24 mouse cellular contexts compared by ENCODE assay signal in genomic region chr11:6697751-6698150, GRCm38 (mm10). TPM values are rescaled to one million over a fixed set of nuclear protein-coding genes. Genes with fewer than 3 reads are reported as not detected.
"Had no signal": no experiment of that assay in that cellular context is flagged by ENCODE, and none has a peak within 500 bp of the region (broad histone marks: within the 10 kb centered on the region; RNA-seq: fewer than 3 reads in every experiment).

No protein-coding gene starts in this region.

- H3K4me2 ChIP-seq: limb, embryonic 15.5 days; liver, embryonic 12.5 days; lung, embryonic 15.5 days; midbrain, embryonic 12.5 days had no signal

- H3K9ac ChIP-seq: limb, embryonic 15.5 days; liver, embryonic 12.5 days; lung, embryonic 15.5 days; midbrain, embryonic 12.5 days had no signal

- ATAC-seq: liver, embryonic 12.5 days; midbrain, embryonic 16.5 days had no signal

- H3K9me3 ChIP-seq: limb, embryonic 15.5 days; liver, embryonic 12.5 days; lung, embryonic 15.5 days; midbrain, embryonic 12.5 days had no signal

- H3K36me3 ChIP-seq: limb, embryonic 15.5 days; liver, embryonic 12.5 days; lung, embryonic 15.5 days; midbrain, embryonic 12.5 days had no signal

- DNase-seq: kidney, adult 11 months; kidney, postnatal 10 days; kidney, postnatal 4 days; left cerebral cortex, postnatal 4 days; lung, postnatal 14 days; right cerebral cortex, postnatal 14 days; thymus, adult 2 months; thymus, postnatal 25 days had no signal

- H3K4me3 ChIP-seq: limb, embryonic 15.5 days; liver, embryonic 12.5 days; lung, embryonic 15.5 days; midbrain, embryonic 12.5 days had no signal

- H3K4me1 ChIP-seq: limb, embryonic 15.5 days; liver, embryonic 12.5 days; lung, embryonic 15.5 days; midbrain, embryonic 12.5 days had no signal

- H3K27ac ChIP-seq: limb, embryonic 15.5 days; liver, embryonic 12.5 days; lung, embryonic 15.5 days; macrophage; midbrain, embryonic 12.5 days had no signal

- H3K27me3 ChIP-seq: limb, embryonic 15.5 days; liver, embryonic 12.5 days; lung, embryonic 15.5 days; midbrain, embryonic 12.5 days had no signal

RNA-seq across cellular contexts. Expression of gene Ramp3, which starts 39.4 kb away (rescaled TPM):
- total RNA-seq: megakaryocyte-erythroid progenitor cell, adult 5-6 weeks had no signal

RNA-seq across cellular contexts. Expression of gene Wap, which starts 59.3 kb away (rescaled TPM):
- total RNA-seq: layer of hippocampus, adult 8-10 months; layer of hippocampus, postnatal 14 days; left cerebral cortex, adult 18-20 months; left cerebral cortex, postnatal 10 days; left cerebral cortex, postnatal 4 days; megakaryocyte-erythroid progenitor cell, adult 5-6 weeks had no signal
- polyA plus RNA-seq: kidney, embryonic 14.5 days; limb, embryonic 15.5 days; liver, embryonic 12.5 days; liver, embryonic 16.5 days; lung, embryonic 15.5 days; macrophage; midbrain, embryonic 12.5 days; midbrain, embryonic 16.5 days; neural tube, embryonic 14.5 days; testis, adult 2 months; urinary bladder, adult 2 months had no signal
